Mouse (Mus musculus) kidney, postnatal 36 days (tissue): ENCODE measurements at regions not wholly inside any gene's neighbourhood (a gene's known extent, or its start where the extent isn't known, plus 50 kb on each side); places are given as distances from the start of the nearest gene placed in this dataset.
A peak's percentile ranks its signal among the peaks of the same experiment; 100 is the strongest.

Experiments
- DNase-seq, 2 experiments: peaks; one replicate each; pipeline ENCODE4 v3.0.0; 2021 to 2022; ENCODE audit warnings: mixed read lengths in 2 of 2

GRCm38 (mm10) chr3:22681999-22682648 is 605.7 kb downstream of the Tbl1xr1 start:
- no peak for DNase-seq

GRCm38 (mm10) chr3:22699317-22699716 is 622.9 kb downstream of the Tbl1xr1 start:
- peak; percentile 31 to 35 for DNase-seq

GRCm38 (mm10) chr3:22701486-22701885 is 625.0 kb downstream of the Tbl1xr1 start:
- peak; percentile 4 to 17 for DNase-seq

GRCm38 (mm10) chr3:22705673-22706072 is 629.2 kb downstream of the Tbl1xr1 start:
- no peak for DNase-seq

GRCm38 (mm10) chr3:22745026-22745425 is 668.6 kb downstream of the Tbl1xr1 start:
- no peak for DNase-seq
